Mouse (Mus musculus): ENCODE data around the gene Cdh13. TPM values are rescaled to one million over a fixed set of nuclear protein-coding genes. Genes with fewer than 3 reads are reported as not detected.

Gene Cdh13
- polyA plus RNA-seq, 1 experiment from 2014 or later = 0.53 TPM

- no peaks in the 10 kb centered on the region for H3K9me3 ChIP-seq (ENCODE audit: low read length)
- no peak overlapping the region for H3K27ac ChIP-seq (ENCODE audit: low read depth)
- no peak overlapping the region for H3K9ac ChIP-seq (replicated peaks)
- DNase-seq (no peak), ATAC-seq (no peak)
- H3K27me3 ChIP-seq (ENCODE audit: insufficient read depth, low read length) = no peaks in the 10 kb centered on the region
- WGBS (ENCODE audit: insufficient replicate concordance) = 71% methylated on average over 7 of the region's 7 CpGs
- no peak for TF ChIP-seq EP300 (IDR thresholded peaks at IDR 0.05; ENCODE audit: low read depth)
- no peak for TF ChIP-seq CTCF (IDR thresholded peaks at IDR 0.05; ENCODE audit: low read depth)
- no peak overlapping the region for H3K4me3 ChIP-seq (ENCODE audit: low read depth, low read length)
- H3K4me1 ChIP-seq (ENCODE audit: insufficient read depth) = no peaks in the 10 kb centered on the region
- H3K4me2 ChIP-seq (ENCODE audit: low read depth, low read length) = no peak overlapping the region
- H3K36me3 ChIP-seq (replicated peaks; ENCODE audit: insufficient read depth, low read length) = no peaks in the 10 kb centered on the region
These were observed 506.1 kb downstream of the Cdh13 start for GRCm38 (mm10) chr8:118789649-118790048.

GRCm38 (mm10) chr8:118794886-118795285 is 511.4 kb downstream of the Cdh13 start:
- no peaks in the 10 kb centered on the region for H3K4me1 ChIP-seq (ENCODE audit: insufficient read depth)
- no peak for DNase-seq
- WGBS (ENCODE audit: insufficient replicate concordance) = 74% methylated on average over 9 of the region's 9 CpGs

DNA sequence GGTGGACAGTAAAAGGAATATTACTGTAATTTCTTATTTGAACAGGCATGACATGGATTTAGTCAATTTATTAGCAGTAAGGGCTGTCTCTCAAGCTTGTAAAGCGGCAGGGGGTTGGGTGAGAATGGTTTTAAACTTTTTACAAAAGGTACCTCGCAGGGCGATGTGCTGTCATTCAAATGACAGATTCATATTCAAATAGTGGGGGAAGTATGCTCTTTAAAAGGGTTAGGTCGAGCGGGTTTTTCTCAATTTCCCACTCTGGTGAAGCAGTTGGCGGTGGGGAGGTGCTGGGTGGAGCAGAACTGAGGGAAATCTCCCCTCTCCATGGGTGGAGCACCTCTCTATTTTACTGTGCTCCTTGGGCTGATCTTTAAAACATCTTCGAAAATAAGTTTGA is 513.0 kb downstream of the Cdh13 start:
- Histone ChIP-seq H3K4me1 (ENCODE audit: insufficient read depth) (no peaks in the 10 kb centered on the region), H3K27ac (ENCODE audit: low read depth) (no peak overlapping the region), H3K36me3 (replicated peaks; ENCODE audit: insufficient read depth, low read length) (no peaks in the 10 kb centered on the region), H3K4me3 (ENCODE audit: low read depth, low read length) (no peak overlapping the region), H3K9ac (replicated peaks) (no peak overlapping the region), H3K9me3 (ENCODE audit: low read length) (peaks cover 10% of the 10 kb centered on the region), H3K4me2 (ENCODE audit: low read depth, low read length) (no peak overlapping the region), H3K27me3 (ENCODE audit: insufficient read depth, low read length) (no peaks in the 10 kb centered on the region)
- DNase-seq (no peak), ATAC-seq (no peak)
- TF ChIP-seq EP300 (IDR thresholded peaks at IDR 0.05; ENCODE audit: low read depth) (no peak), CTCF (IDR thresholded peaks at IDR 0.05; ENCODE audit: low read depth) (no peak)
- 45% methylated on average over 7 of the region's 7 CpGs for WGBS (ENCODE audit: insufficient replicate concordance)

More at GRCm38 (mm10) chr8:118794886-118795285, 511.4 kb downstream of the Cdh13 start:
- Histone ChIP-seq H3K27ac (ENCODE audit: low read depth) (no peak overlapping the region), H3K9me3 (ENCODE audit: low read length) (peaks cover 5% of the 10 kb centered on the region), H3K36me3 (replicated peaks; ENCODE audit: insufficient read depth, low read length) (no peaks in the 10 kb centered on the region), H3K27me3 (ENCODE audit: insufficient read depth, low read length) (no peaks in the 10 kb centered on the region), H3K4me3 (ENCODE audit: low read depth, low read length) (no peak overlapping the region), H3K4me2 (ENCODE audit: low read depth, low read length) (no peak overlapping the region), H3K9ac (replicated peaks) (no peak overlapping the region)
- TF ChIP-seq EP300 (IDR thresholded peaks at IDR 0.05; ENCODE audit: low read depth) (no peak), CTCF (IDR thresholded peaks at IDR 0.05; ENCODE audit: low read depth) (no peak)
- no peak for ATAC-seq

GRCm38 (mm10) chr8:118797127-118797526 is 513.6 kb downstream of the Cdh13 start:
- WGBS (ENCODE audit: insufficient replicate concordance) = 78% methylated on average over 3 of the region's 3 CpGs
- H3K9ac ChIP-seq (replicated peaks) = no peak overlapping the region
- H3K4me1 ChIP-seq (ENCODE audit: insufficient read depth) = no peaks in the 10 kb centered on the region
- no peak overlapping the region for H3K4me3 ChIP-seq (ENCODE audit: low read depth, low read length)
- H3K4me2 ChIP-seq (ENCODE audit: low read depth, low read length) = no peak overlapping the region
- no peaks in the 10 kb centered on the region for H3K27me3 ChIP-seq (ENCODE audit: insufficient read depth, low read length)
- no peak overlapping the region for H3K27ac ChIP-seq (ENCODE audit: low read depth)
- no peaks in the 10 kb centered on the region for H3K36me3 ChIP-seq (replicated peaks; ENCODE audit: insufficient read depth, low read length)
- TF ChIP-seq EP300 (IDR thresholded peaks at IDR 0.05; ENCODE audit: low read depth) = no peak
- no peak for TF ChIP-seq CTCF (IDR thresholded peaks at IDR 0.05; ENCODE audit: low read depth)
- ATAC-seq (no peak), DNase-seq (no peak)
- peaks cover 10% of the 10 kb centered on the region for H3K9me3 ChIP-seq (ENCODE audit: low read length)

DNA sequence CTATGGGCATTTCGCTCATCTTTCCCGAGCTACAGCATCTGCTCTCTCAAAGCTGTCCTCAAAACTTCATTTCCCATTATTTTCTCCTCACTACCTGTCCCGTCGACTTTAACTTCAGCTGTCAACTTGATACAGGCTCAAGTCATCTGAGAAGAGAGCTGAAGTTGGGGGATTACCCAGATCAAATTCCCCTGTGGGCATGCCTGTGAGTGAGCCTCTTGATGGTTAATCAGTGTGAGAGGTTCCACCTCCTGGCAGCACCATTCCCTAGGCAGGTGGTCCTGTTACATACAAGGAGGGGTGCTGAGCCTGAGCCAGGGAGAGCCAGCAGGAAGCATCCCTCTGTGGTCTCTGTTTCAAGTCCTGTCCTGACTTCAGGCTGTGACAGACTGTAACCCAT is 519.6 kb downstream of the Cdh13 start:
- Histone ChIP-seq H3K4me2 (ENCODE audit: low read depth, low read length) (no peak overlapping the region), H3K36me3 (replicated peaks; ENCODE audit: insufficient read depth, low read length) (no peaks in the 10 kb centered on the region), H3K4me3 (ENCODE audit: low read depth, low read length) (no peak overlapping the region), H3K9ac (replicated peaks) (no peak overlapping the region), H3K27me3 (ENCODE audit: insufficient read depth, low read length) (no peaks in the 10 kb centered on the region), H3K4me1 (ENCODE audit: insufficient read depth) (no peaks in the 10 kb centered on the region), H3K9me3 (ENCODE audit: low read length) (peaks cover 7% of the 10 kb centered on the region), H3K27ac (ENCODE audit: low read depth) (no peak overlapping the region)
- ATAC-seq = no peak
- whole genome bisulfite sequencing (ENCODE audit: insufficient replicate concordance) = 66% methylated on average over 4 of the region's 4 CpGs
- no peak for TF ChIP-seq CTCF (IDR thresholded peaks at IDR 0.05; ENCODE audit: low read depth)
- TF ChIP-seq EP300 (IDR thresholded peaks at IDR 0.05; ENCODE audit: low read depth) = no peak
- DNase-seq = no peak

- 74% methylated on average over 6 of the region's 6 CpGs for whole genome bisulfite sequencing (ENCODE audit: insufficient replicate concordance)
- Histone ChIP-seq H3K4me2 (ENCODE audit: low read depth, low read length) (no peak overlapping the region), H3K27me3 (ENCODE audit: insufficient read depth, low read length) (no peaks in the 10 kb centered on the region), H3K36me3 (replicated peaks; ENCODE audit: insufficient read depth, low read length) (no peaks in the 10 kb centered on the region), H3K9me3 (ENCODE audit: low read length) (no peaks in the 10 kb centered on the region), H3K4me3 (ENCODE audit: low read depth, low read length) (no peak overlapping the region), H3K27ac (ENCODE audit: low read depth) (no peak overlapping the region), H3K9ac (replicated peaks) (no peak overlapping the region), H3K4me1 (ENCODE audit: insufficient read depth) (no peaks in the 10 kb centered on the region)
- DNase-seq = no peak
- TF ChIP-seq CTCF (IDR thresholded peaks at IDR 0.05; ENCODE audit: low read depth) = no peak
- TF ChIP-seq EP300 (IDR thresholded peaks at IDR 0.05; ENCODE audit: low read depth) = no peak
- no peak for ATAC-seq
These were observed 526.1 kb downstream of the Cdh13 start for GRCm38 (mm10) chr8:118809660-118810059.

GRCm38 (mm10) chr8:118815055-118815454 is 531.5 kb downstream of the Cdh13 start:
- WGBS (ENCODE audit: insufficient replicate concordance) = 70% methylated on average over 10 of the region's 10 CpGs
- DNase-seq = no peak
- no peaks in the 10 kb centered on the region for H3K36me3 ChIP-seq (replicated peaks; ENCODE audit: insufficient read depth, low read length)

More at GRCm38 (mm10) chr8:118815055-118815454, 531.5 kb downstream of the Cdh13 start:
- no peaks in the 10 kb centered on the region for H3K4me1 ChIP-seq (ENCODE audit: insufficient read depth)
- no peak overlapping the region for H3K4me2 ChIP-seq (ENCODE audit: low read depth, low read length)
- H3K9ac ChIP-seq (replicated peaks) = no peak overlapping the region
- H3K27me3 ChIP-seq (ENCODE audit: insufficient read depth, low read length) = no peaks in the 10 kb centered on the region
- no peaks in the 10 kb centered on the region for H3K9me3 ChIP-seq (ENCODE audit: low read length)
- TF ChIP-seq EP300 (IDR thresholded peaks at IDR 0.05; ENCODE audit: low read depth) (no peak), CTCF (IDR thresholded peaks at IDR 0.05; ENCODE audit: low read depth) (no peak)
- H3K4me3 ChIP-seq (ENCODE audit: low read depth, low read length) = no peak overlapping the region
- H3K27ac ChIP-seq (ENCODE audit: low read depth) = no peak overlapping the region
- no peak for ATAC-seq

All from liver, postnatal 0 days (tissue).